24 mouse cellular contexts compared by ENCODE assay signal in the genomic region with DNA sequence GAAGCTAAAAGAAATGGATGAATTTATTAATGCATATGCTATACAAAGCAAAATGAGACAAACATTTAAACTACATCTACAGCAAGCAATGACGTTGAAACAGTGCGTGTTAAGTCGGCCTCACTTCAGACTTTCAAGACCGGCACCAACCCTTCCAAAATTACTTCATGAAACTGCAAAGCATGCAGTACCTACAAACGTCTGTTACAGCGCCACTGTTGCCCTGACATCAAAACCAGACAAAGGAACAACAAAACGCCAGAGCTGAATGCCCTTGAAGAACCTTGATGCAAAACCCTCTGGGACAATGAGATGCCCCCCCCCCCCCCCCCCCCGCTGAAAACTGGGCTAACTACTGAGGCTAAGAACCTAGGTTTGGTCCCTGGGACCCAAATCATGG. TPM values are rescaled to one million over a fixed set of nuclear protein-coding genes. Genes with fewer than 3 reads are reported as not detected.
A peak's percentile ranks its signal among the peaks of the same experiment; 100 is the strongest.
DNase-seq lines count a peak whose midpoint lies in the region; ATAC-seq and TF ChIP-seq lines count a peak whose summit lies in the region.
"Had no signal": no experiment of that assay in that cellular context is flagged by ENCODE, and none has a peak within 500 bp of the region (broad histone marks: within the 10 kb centered on the region; RNA-seq: fewer than 3 reads in every experiment).

No protein-coding gene starts in this region.

- H3K4me2 ChIP-seq in hindbrain, postnatal 0 days (ENCODE audit: low read depth, low read length) = no peak overlapping the region
- no peak overlapping the region for H3K4me2 ChIP-seq in hindbrain, embryonic 13.5 days
- H3K4me2 ChIP-seq in midbrain, postnatal 0 days (ENCODE audit: low read depth, low read length, poor library complexity, severe bottlenecking) = no peak overlapping the region
- no peak overlapping the region for H3K4me2 ChIP-seq in midbrain, embryonic 13.5 days (replicated peaks)
- H3K4me2 ChIP-seq: forebrain, embryonic 15.5 days; heart, embryonic 12.5 days; hindbrain, embryonic 15.5 days had no signal

- H3K4me1 ChIP-seq in hindbrain, postnatal 0 days (ENCODE audit: insufficient read depth, low read length) = no peaks in the 10 kb centered on the region
- H3K4me1 ChIP-seq in hindbrain, embryonic 13.5 days (replicated peaks) = no peaks in the 10 kb centered on the region
- no peaks in the 10 kb centered on the region for H3K4me1 ChIP-seq in midbrain, postnatal 0 days (ENCODE audit: insufficient read depth, low read length)
- no peaks in the 10 kb centered on the region for H3K4me1 ChIP-seq in midbrain, embryonic 13.5 days (replicated peaks)
- H3K4me1 ChIP-seq: embryonic facial prominence, embryonic 10.5 days; forebrain, embryonic 10.5 days; forebrain, embryonic 15.5 days; heart, embryonic 12.5 days; hindbrain, embryonic 10.5 days; hindbrain, embryonic 15.5 days had no signal

- H3K27ac ChIP-seq in hindbrain, postnatal 0 days = no peak overlapping the region
- H3K27ac ChIP-seq in hindbrain, embryonic 13.5 days = no peak overlapping the region
- H3K27ac ChIP-seq in midbrain, postnatal 0 days (ENCODE audit: low read depth, low read length) = no peak overlapping the region
- H3K27ac ChIP-seq in midbrain, embryonic 13.5 days = no peak overlapping the region
- H3K27ac ChIP-seq: embryonic facial prominence, embryonic 10.5 days; forebrain, embryonic 10.5 days; forebrain, embryonic 15.5 days; hindbrain, embryonic 10.5 days; hindbrain, embryonic 15.5 days had no signal

- no peak overlapping the region for H3K9ac ChIP-seq in hindbrain, postnatal 0 days (replicated peaks; ENCODE audit: low read length)
- H3K9ac ChIP-seq in hindbrain, embryonic 13.5 days = no peak overlapping the region
- H3K9ac ChIP-seq in midbrain, postnatal 0 days (replicated peaks; ENCODE audit: low read length, poor library complexity, severe bottlenecking) = no peak overlapping the region
- no peak overlapping the region for H3K9ac ChIP-seq in midbrain, embryonic 13.5 days (replicated peaks)
- H3K9ac ChIP-seq: forebrain, embryonic 15.5 days; heart, embryonic 12.5 days; hindbrain, embryonic 15.5 days had no signal

- 69% methylated on average over 7 of the region's 8 CpGs for WGBS in hindbrain, postnatal 0 days
- WGBS in hindbrain, embryonic 13.5 days = 74% methylated on average over 7 of the region's 8 CpGs
- 69% methylated on average over 7 of the region's 8 CpGs for WGBS in midbrain, postnatal 0 days
- 64% methylated on average over 8 of the region's 8 CpGs for WGBS in midbrain, embryonic 13.5 days

- peak; percentile 5 for DNase-seq in hindbrain, postnatal 0 days (ENCODE audit: low spot score)
- peak; percentile 22 for DNase-seq in midbrain, postnatal 0 days (ENCODE audit: low spot score)
- peak; percentile 74 for DNase-seq in R1 (ENCODE audit: low read depth, low spot score)
- DNase-seq in Muller cell, postnatal 12 days (ENCODE audit: inconsistent ontology term) = no peak
- no peak for DNase-seq in urinary bladder, postnatal 10 days (ENCODE audit: low spot score)
- DNase-seq: adrenal gland, postnatal 10 days; B cell, adult 2 months; cerebellum, adult 11-12 months; cerebellum, adult 9-10 months; cerebellum, postnatal 25 days; gastrocnemius, postnatal 10 days; heart, adult 18-20 months; kidney, adult 18-20 months had no signal

- H3K9me3 ChIP-seq in hindbrain, postnatal 0 days (ENCODE audit: low read length) = no peaks in the 10 kb centered on the region
- H3K9me3 ChIP-seq in hindbrain, embryonic 13.5 days = no peaks in the 10 kb centered on the region
- no peaks in the 10 kb centered on the region for H3K9me3 ChIP-seq in midbrain, postnatal 0 days (ENCODE audit: low read length)
- no peaks in the 10 kb centered on the region for H3K9me3 ChIP-seq in midbrain, embryonic 13.5 days
- H3K9me3 ChIP-seq: embryonic facial prominence, embryonic 10.5 days; forebrain, embryonic 10.5 days; forebrain, embryonic 15.5 days; heart, embryonic 12.5 days; hindbrain, embryonic 10.5 days; hindbrain, embryonic 15.5 days had no signal

- H3K27me3 ChIP-seq in hindbrain, postnatal 0 days (ENCODE audit: insufficient read depth, low read length) = no peaks in the 10 kb centered on the region
- no peaks in the 10 kb centered on the region for H3K27me3 ChIP-seq in hindbrain, embryonic 13.5 days
- H3K27me3 ChIP-seq in midbrain, postnatal 0 days (ENCODE audit: insufficient read depth, low read length) = no peaks in the 10 kb centered on the region
- no peaks in the 10 kb centered on the region for H3K27me3 ChIP-seq in midbrain, embryonic 13.5 days
- H3K27me3 ChIP-seq: forebrain, embryonic 15.5 days; heart, embryonic 12.5 days; hindbrain, embryonic 15.5 days had no signal

- no peaks in the 10 kb centered on the region for H3K36me3 ChIP-seq in hindbrain, postnatal 0 days (ENCODE audit: insufficient read depth, low read length)
- no peaks in the 10 kb centered on the region for H3K36me3 ChIP-seq in hindbrain, embryonic 13.5 days
- H3K36me3 ChIP-seq in midbrain, postnatal 0 days (ENCODE audit: insufficient read depth, low read length) = no peaks in the 10 kb centered on the region
- no peaks in the 10 kb centered on the region for H3K36me3 ChIP-seq in midbrain, embryonic 13.5 days
- H3K36me3 ChIP-seq: embryonic facial prominence, embryonic 10.5 days; forebrain, embryonic 10.5 days; forebrain, embryonic 15.5 days; heart, embryonic 12.5 days; hindbrain, embryonic 10.5 days; hindbrain, embryonic 15.5 days had no signal

- no peak overlapping the region for H3K4me3 ChIP-seq in hindbrain, postnatal 0 days (ENCODE audit: low read length)
- no peak overlapping the region for H3K4me3 ChIP-seq in hindbrain, embryonic 13.5 days
- no peak overlapping the region for H3K4me3 ChIP-seq in midbrain, postnatal 0 days (ENCODE audit: low read depth, low read length)
- no peak overlapping the region for H3K4me3 ChIP-seq in midbrain, embryonic 13.5 days (replicated peaks)
- H3K4me3 ChIP-seq: embryonic facial prominence, embryonic 10.5 days; erythroblast, embryonic 14.5 days; forebrain, embryonic 10.5 days; forebrain, embryonic 15.5 days; heart, embryonic 12.5 days; hindbrain, embryonic 10.5 days; hindbrain, embryonic 15.5 days had no signal

- peak; percentile 49 for TF ChIP-seq CTCF in hindbrain, postnatal 0 days (IDR thresholded peaks at IDR 0.05; ENCODE audit: low read depth)
- TF ChIP-seq CTCF in midbrain, postnatal 0 days (IDR thresholded peaks at IDR 0.05) = peak; percentile 47

- no peak for ATAC-seq in hindbrain, postnatal 0 days
- ATAC-seq in hindbrain, embryonic 13.5 days (ENCODE audit: low FRiP score) = no peak
- ATAC-seq in midbrain, postnatal 0 days (ENCODE audit: low FRiP score) = no peak
- no peak for ATAC-seq in midbrain, embryonic 13.5 days
- ATAC-seq: CD4-positive, CD25-positive, alpha-beta regulatory T cell, adult 4 months; forebrain, embryonic 15.5 days; inflammation-experienced regulatory T-cells, adult 6 months had no signal

RNA-seq across cellular contexts. Expression of a gene that starts 16.9 kb away (rescaled TPM):
- 34.3 and 37.1 TPM in 2 replicates for total RNA-seq in hindbrain, postnatal 0 days (2014; rRNA removed)
- polyA plus RNA-seq in hindbrain, postnatal 0 days (2015; fragmentation: Nextera tagmentation; extraction: Ambion mirVana) = 77.4 and 77.8 TPM in 2 replicates
- polyA plus RNA-seq in hindbrain, embryonic 13.5 days (2015; fragmentation: Nextera tagmentation; extraction: Ambion mirVana) = 92.3 and 94.9 TPM in 2 replicates
- total RNA-seq in midbrain, postnatal 0 days (2014; rRNA removed) = 35.3 and 40.4 TPM in 2 replicates
- polyA plus RNA-seq in midbrain, postnatal 0 days (2015; fragmentation: Nextera tagmentation; extraction: Ambion mirVana) = 64.9 and 65.6 TPM in 2 replicates
- polyA plus RNA-seq in midbrain, embryonic 13.5 days (2015; fragmentation: Nextera tagmentation; extraction: Ambion mirVana) = 97.1 and 103 TPM in 2 replicates

RNA-seq across cellular contexts. Expression of a gene that starts 29.3 kb away (rescaled TPM):
- total RNA-seq in hindbrain, postnatal 0 days (2014; rRNA removed) = 0.52 and 0.90 TPM in 2 replicates
- polyA plus RNA-seq in hindbrain, postnatal 0 days (2015; fragmentation: Nextera tagmentation; extraction: Ambion mirVana) = 1.9 and 2.1 TPM in 2 replicates
- 1.9 and 2.4 TPM in 2 replicates for polyA plus RNA-seq in hindbrain, embryonic 13.5 days (2015; fragmentation: Nextera tagmentation; extraction: Ambion mirVana)
- total RNA-seq in midbrain, postnatal 0 days (2014; rRNA removed) = 2.7 and 3.6 TPM in 2 replicates
- polyA plus RNA-seq in midbrain, postnatal 0 days (2015; fragmentation: Nextera tagmentation; extraction: Ambion mirVana) = 1.7 and 1.8 TPM in 2 replicates
- polyA plus RNA-seq in midbrain, embryonic 13.5 days (2015; fragmentation: Nextera tagmentation; extraction: Ambion mirVana) = 1.8 and 2.1 TPM in 2 replicates

RNA-seq across cellular contexts. Expression of a gene that starts 29.4 kb away (rescaled TPM):
- 3.0 and 3.7 TPM in 2 replicates for total RNA-seq in hindbrain, postnatal 0 days (2014; rRNA removed)
- 4.8 and 6.7 TPM in 2 replicates for polyA plus RNA-seq in hindbrain, postnatal 0 days (2015; fragmentation: Nextera tagmentation; extraction: Ambion mirVana)
- polyA plus RNA-seq in hindbrain, embryonic 13.5 days (2015; fragmentation: Nextera tagmentation; extraction: Ambion mirVana) = 6.9 and 7.2 TPM in 2 replicates
- 3.8 and 4.5 TPM in 2 replicates for total RNA-seq in midbrain, postnatal 0 days (2014; rRNA removed)
- polyA plus RNA-seq in midbrain, postnatal 0 days (2015; fragmentation: Nextera tagmentation; extraction: Ambion mirVana) = 4.7 and 4.8 TPM in 2 replicates
- polyA plus RNA-seq in midbrain, embryonic 13.5 days (2015; fragmentation: Nextera tagmentation; extraction: Ambion mirVana) = 5.2 and 5.3 TPM in 2 replicates

RNA-seq across cellular contexts. Expression of a gene that starts 56.3 kb away (rescaled TPM):
- total RNA-seq in hindbrain, postnatal 0 days (2014; rRNA removed) = 17.4 and 19.9 TPM in 2 replicates
- 21.6 and 22.3 TPM in 2 replicates for polyA plus RNA-seq in hindbrain, postnatal 0 days (2015; fragmentation: Nextera tagmentation; extraction: Ambion mirVana)
- 6.9 and 7.4 TPM in 2 replicates for polyA plus RNA-seq in hindbrain, embryonic 13.5 days (2015; fragmentation: Nextera tagmentation; extraction: Ambion mirVana)
- total RNA-seq in midbrain, postnatal 0 days (2014; rRNA removed) = 19.1 and 26.4 TPM in 2 replicates
- polyA plus RNA-seq in midbrain, postnatal 0 days (2015; fragmentation: Nextera tagmentation; extraction: Ambion mirVana) = 19.9 and 20.4 TPM in 2 replicates
- polyA plus RNA-seq in midbrain, embryonic 13.5 days (2015; fragmentation: Nextera tagmentation; extraction: Ambion mirVana) = 3.3 and 3.8 TPM in 2 replicates
- polyA plus RNA-seq: CD4-positive, CD25-positive, alpha-beta regulatory T cell, adult 4 months; erythroblast, embryonic 14.5 days had no signal

Comparison
In these comparisons a context has a peak if more than half of its experiments do, and no peak if none do; other contexts are left out.
1. DNase-seq: peak in hindbrain, postnatal 0 days (single experiment), midbrain, postnatal 0 days (single experiment) and R1 (single experiment); none in Muller cell, postnatal 12 days (single experiment) and urinary bladder, postnatal 10 days (single experiment).